In genomic region chr1:163994721-163995608, GRCm38 (mm10) we compare ENCODE assay signal across 8 mouse cellular contexts. TPM values are rescaled to one million over a fixed set of nuclear protein-coding genes. Genes with fewer than 3 reads are reported as not detected.
DNase-seq lines count a peak whose midpoint lies in the region; ATAC-seq and TF ChIP-seq lines count a peak whose summit lies in the region.

BC055324 (minus strand) TSS chr1:163994796.
Mettl18 (plus strand) TSS chr1:163994889.

- TF ChIP-seq CTCF in MEL (IDR thresholded peaks at IDR 0.05 in 2 of 3, conservative IDR thresholded peaks at IDR 0.05 in 1 of 3; ENCODE audit: control insufficient read depth in 1 of 3, insufficient read depth in 1 of 3, low read depth in 2 of 3, low read length in 3 of 3, poor library complexity in 1 of 3, severe bottlenecking in 1 of 3): no peak
- no peak for TF ChIP-seq CTCF in cerebellum, adult 2 months (IDR thresholded peaks at IDR 0.05; ENCODE audit: borderline replicate concordance, insufficient read depth, low read depth, low read length)
- peak; percentile 54 for TF ChIP-seq CTCF in forebrain, postnatal 0 days (IDR thresholded peaks at IDR 0.05; ENCODE audit: low read depth)

- H3K36me3 ChIP-seq in MEL (ENCODE audit: control insufficient read depth in 1 of 2, insufficient read depth in 2 of 2, low read length in 2 of 2): peaks cover 0 to 20% of the 10 kb centered on the region in 2 experiments; a peak in 2 of 4 replicates
- no peaks in the 10 kb centered on the region for H3K36me3 ChIP-seq in forebrain, postnatal 0 days (ENCODE audit: insufficient read depth)
- no peaks in the 10 kb centered on the region for H3K36me3 ChIP-seq in lung, embryonic 15.5 days

- peak within 1 kb of the TSS; percentile 84 to 90 for H3K4me3 ChIP-seq in MEL (ENCODE audit: control insufficient read depth in 1 of 2, insufficient read depth in 1 of 2, low read depth in 2 of 2, low read length in 2 of 2)
- peak within 1 kb of the TSS; percentile 97 for H3K4me3 ChIP-seq in cerebellum, adult 2 months (replicated peaks; ENCODE audit: insufficient read depth, low read depth, low read length)
- H3K4me3 ChIP-seq in forebrain, postnatal 0 days (ENCODE audit: low read depth, low read length): peak within 1 kb of the TSS; percentile 87
- peak within 1 kb of the TSS; percentile 72 for H3K4me3 ChIP-seq in lung, embryonic 15.5 days

- peak within 1 kb of the TSS; percentile 69 for H3K4me2 ChIP-seq in forebrain, postnatal 0 days (ENCODE audit: low read depth)
- peak within 1 kb of the TSS; percentile 59 for H3K4me2 ChIP-seq in lung, embryonic 15.5 days

- ATAC-seq in forebrain, postnatal 0 days: peak; percentile 99
- peak; percentile 97 for ATAC-seq in lung, embryonic 15.5 days (ENCODE audit: borderline replicate concordance, extremely low read depth, low FRiP score, low TSS enrichment)

- TF ChIP-seq POLR2A in MEL (IDR thresholded peaks at IDR 0.05; ENCODE audit: control insufficient read depth in 1 of 2, insufficient read depth in 1 of 2, low read depth in 1 of 2, low read length in 2 of 2, poor library complexity in 1 of 2): peak; percentile 36 to 83; a peak in 3 of 4 replicates
- TF ChIP-seq POLR2A in cerebellum, adult 2 months (IDR thresholded peaks at IDR 0.05; ENCODE audit: borderline replicate concordance, insufficient read depth, low read length): no peak; the same call in 1 of the 2 replicates

- no peaks in the 10 kb centered on the region for H3K27me3 ChIP-seq in MEL (ENCODE audit: control insufficient read depth in 1 of 2, insufficient read depth in 2 of 2, low read length in 2 of 2)
- no peaks in the 10 kb centered on the region for H3K27me3 ChIP-seq in cerebellum, adult 2 months (ENCODE audit: control insufficient read depth, insufficient read depth, low read length)
- H3K27me3 ChIP-seq in forebrain, postnatal 0 days (ENCODE audit: insufficient read depth, low read length): no peaks in the 10 kb centered on the region
- no peaks in the 10 kb centered on the region for H3K27me3 ChIP-seq in lung, embryonic 15.5 days

- DNase-seq in MEL (ENCODE audit: low read depth, low spot score): peak; percentile 96
- DNase-seq in cerebellum, adult 2 months: peak; percentile 88 to 93
- DNase-seq in forebrain, postnatal 0 days: peak; percentile 96
- DNase-seq in heart, postnatal 4 days: peak; percentile 92
- DNase-seq in layer of hippocampus, adult 8-10 months (ENCODE audit: low spot score in 2 of 2): peak; percentile 81 to 87
- DNase-seq in ovary, adult 18-20 months (ENCODE audit: low spot score): peak; percentile 76
- DNase-seq in thymus, postnatal 0 days (ENCODE audit: low spot score): peak; percentile 92

- no peaks in the 10 kb centered on the region for H3K9me3 ChIP-seq in MEL (replicated peaks; ENCODE audit: insufficient read depth, low read length)
- H3K9me3 ChIP-seq in forebrain, postnatal 0 days (ENCODE audit: low read length): no peaks in the 10 kb centered on the region
- H3K9me3 ChIP-seq in lung, embryonic 15.5 days: no peaks in the 10 kb centered on the region

- peaks cover 14% of the 10 kb centered on the region for H3K79me2 ChIP-seq in MEL (ENCODE audit: control insufficient read depth, insufficient read depth, low read length, poor library complexity)

- no peak for TF ChIP-seq RAD21 in MEL (IDR thresholded peaks at IDR 0.05; ENCODE audit: low read depth, low read length)

- peak within 1 kb of the TSS; percentile 77 for H3K27ac ChIP-seq in MEL (ENCODE audit: control insufficient read depth, low read depth, low read length)
- peak within 1 kb of the TSS; percentile 65; the same call in 1 of the 2 replicates for H3K27ac ChIP-seq in cerebellum, adult 2 months (ENCODE audit: insufficient read depth, low read length)
- peak within 1 kb of the TSS; percentile 82 for H3K27ac ChIP-seq in forebrain, postnatal 0 days (ENCODE audit: low read depth, low read length)
- peak within 1 kb of the TSS; percentile 65 for H3K27ac ChIP-seq in lung, embryonic 15.5 days

- H3K9ac ChIP-seq in MEL (ENCODE audit: control insufficient read depth, low read depth, low read length, poor library complexity, severe bottlenecking): peak within 1 kb of the TSS; percentile 86
- peak within 1 kb of the TSS; percentile 65 for H3K9ac ChIP-seq in forebrain, postnatal 0 days
- peak within 1 kb of the TSS; percentile 73 for H3K9ac ChIP-seq in lung, embryonic 15.5 days

- 1% methylated on average over 43 of the region's 43 CpGs for WGBS in cerebellum, adult 2 months
- WGBS in forebrain, postnatal 0 days: 2% methylated on average over 43 of the region's 43 CpGs
- WGBS in lung, embryonic 15.5 days: 2% methylated on average over 43 of the region's 43 CpGs

- H3K4me1 ChIP-seq in MEL (ENCODE audit: control insufficient read depth in 1 of 2, insufficient read depth in 2 of 2, low read length in 2 of 2): peaks cover 5 to 12% of the 10 kb centered on the region in 2 experiments; a peak in 3 of 4 replicates
- H3K4me1 ChIP-seq in cerebellum, adult 2 months (ENCODE audit: control insufficient read depth, insufficient read depth, low read length): no peaks in the 10 kb centered on the region
- H3K4me1 ChIP-seq in forebrain, postnatal 0 days (ENCODE audit: insufficient read depth): no peaks in the 10 kb centered on the region; the same call in 1 of the 2 replicates
- H3K4me1 ChIP-seq in lung, embryonic 15.5 days: peaks cover 7% of the 10 kb centered on the region

- TF ChIP-seq EP300 in MEL (IDR thresholded peaks at IDR 0.05; ENCODE audit: low read depth in 1 of 2, low read length in 2 of 2): peak in 1 of 2 experiments; percentile 41; a peak in 1 of 4 replicates

TF ChIP-seq in MEL, 35 proteins besides CTCF, POLR2A, EP300 and RAD21 (continues in another document):
- TF ChIP-seq TAL1 (IDR thresholded peaks at IDR 0.05; ENCODE audit: low read length): no peak
- no peak for TF ChIP-seq ZC3H11A (IDR thresholded peaks at IDR 0.05; ENCODE audit: low read depth, low read length)
- no peak for TF ChIP-seq CHD1 (IDR thresholded peaks at IDR 0.05; ENCODE audit: low read depth, low read length)
- TF ChIP-seq SIN3A (IDR thresholded peaks at IDR 0.05; ENCODE audit: low read length): peak; percentile 85
- no peak for TF ChIP-seq MYB (IDR thresholded peaks at IDR 0.05; ENCODE audit: low read depth, low read length)
- TF ChIP-seq UBTF (IDR thresholded peaks at IDR 0.05; ENCODE audit: borderline replicate concordance, insufficient read depth, low read depth, low read length): no peak
- TF ChIP-seq USF2 (IDR thresholded peaks at IDR 0.05; ENCODE audit: borderline replicate concordance in 1 of 2, insufficient read depth in 1 of 2, low read depth in 1 of 2, low read length in 2 of 2): no peak
- no peak for TF ChIP-seq GATA1 (IDR thresholded peaks at IDR 0.05; ENCODE audit: low read depth, low read length)
- TF ChIP-seq MYC (IDR thresholded peaks at IDR 0.05; ENCODE audit: low read depth, low read length): no peak
- TF ChIP-seq HCFC1 (IDR thresholded peaks at IDR 0.05; ENCODE audit: low read depth, low read length): peak; percentile 94
- no peak for TF ChIP-seq SMC3 (IDR thresholded peaks at IDR 0.05; ENCODE audit: low read depth, low read length)
- TF ChIP-seq MAZ (IDR thresholded peaks at IDR 0.05; ENCODE audit: low read depth, low read length): peak; percentile 76; the same call in 1 of the 2 replicates
- 0 out of 2 replicates have a peak, but pooled peaks have one; percentile 51 for TF ChIP-seq POLR2AphosphoS2 (IDR thresholded peaks at IDR 0.05; ENCODE audit: low read length)
- no peak for TF ChIP-seq RCOR1 (IDR thresholded peaks at IDR 0.05; ENCODE audit: low read depth, low read length)
- no peak; the same call in 1 of the 2 replicates for TF ChIP-seq E2F4 (IDR thresholded peaks at IDR 0.05; ENCODE audit: borderline replicate concordance, low read depth, low read length)
- TF ChIP-seq CHD2 (IDR thresholded peaks at IDR 0.05; ENCODE audit: low read length): no peak
- peak; percentile 71 for TF ChIP-seq ELF1 (IDR thresholded peaks at IDR 0.05; ENCODE audit: low read depth, low read length)
- TF ChIP-seq GABPA (IDR thresholded peaks at IDR 0.05; ENCODE audit: low read depth, low read length): peak; percentile 80; the same call in 1 of the 2 replicates
- 0 out of 2 replicates have a peak, but pooled peaks have one; percentile 50 for TF ChIP-seq ETS1 (IDR thresholded peaks at IDR 0.05; ENCODE audit: low read depth, low read length)
- peak; percentile 34; the same call in 1 of the 2 replicates for TF ChIP-seq NRF1 (IDR thresholded peaks at IDR 0.05; ENCODE audit: insufficient read depth, low read depth, low read length, poor library complexity, severe bottlenecking)
- TF ChIP-seq NELFE (IDR thresholded peaks at IDR 0.05; ENCODE audit: low read depth, low read length): peak; percentile 89
- peak; percentile 73; the same call in 1 of the 2 replicates for TF ChIP-seq ZMIZ1 (IDR thresholded peaks at IDR 0.05; ENCODE audit: low read depth, low read length)

RNA-seq across cellular contexts. Expression of gene BC055324, which starts in this region (rescaled TPM):
- 19.2 and 21.5 TPM in 2 replicates for total RNA-seq in MEL (2012; rRNA removed)
- polyA plus RNA-seq in MEL (2012; ENCODE audit: insufficient read depth in 1 of 2, insufficient read length in 2 of 2, low read depth in 1 of 2, low replicate concordance in 2 of 2, missing spikeins in 1 of 2): 10 to 100 TPM in 1 of 2 experiments, not detected in 1; 21.4 TPM
- 1.2 and 1.8 TPM in 2 replicates for polyA plus RNA-seq in cerebellum, adult 2 months (2012; rRNA removed)
- total RNA-seq in forebrain, postnatal 0 days (2014; rRNA removed): 4.9 and 5.0 TPM in 2 replicates
- polyA plus RNA-seq in forebrain, postnatal 0 days (2015; fragmentation: Nextera tagmentation; extraction: Ambion mirVana): 1.6 and 1.7 TPM in 2 replicates
- 1 to 10 TPM; 6.2 to 6.7 TPM for total RNA-seq in heart, postnatal 4 days (2021)
- 1 to 10 TPM in 3 of 4 experiments, under 1 TPM in 1; 0.61 to 2.7 (median 1.0) TPM for total RNA-seq in layer of hippocampus, adult 8-10 months (2022)
- polyA plus RNA-seq in lung, embryonic 15.5 days (2015; fragmentation: Nextera tagmentation; extraction: Ambion mirVana): 27.2 and 28.5 TPM in 2 replicates
- polyA plus RNA-seq in thymus, postnatal 0 days (2015; fragmentation: Nextera tagmentation; extraction: Ambion mirVana): 14.8 and 17.2 TPM in 2 replicates

RNA-seq across cellular contexts. Expression of gene Mettl18, which starts in this region (rescaled TPM):
- 6.9 and 7.1 TPM in 2 replicates for total RNA-seq in MEL (2012; rRNA removed)
- polyA plus RNA-seq in MEL (2012; ENCODE audit: insufficient read depth in 1 of 2, insufficient read length in 2 of 2, low read depth in 1 of 2, low replicate concordance in 2 of 2, missing spikeins in 1 of 2): 1 to 10 TPM in 1 of 2 experiments, not detected in 1; 5.8 TPM
- polyA plus RNA-seq in cerebellum, adult 2 months (2012; rRNA removed): 4.0 and 4.2 TPM in 2 replicates
- total RNA-seq in forebrain, postnatal 0 days (2014; rRNA removed): 4.9 and 9.5 TPM in 2 replicates
- 6.4 and 6.8 TPM in 2 replicates for polyA plus RNA-seq in forebrain, postnatal 0 days (2015; fragmentation: Nextera tagmentation; extraction: Ambion mirVana)
- total RNA-seq in heart, postnatal 4 days (2021): 1 to 10 TPM; 3.2 to 3.9 TPM
- 1 to 10 TPM; 5.2 to 8.6 (median 6.7) TPM for total RNA-seq in layer of hippocampus, adult 8-10 months (2022)
- polyA plus RNA-seq in lung, embryonic 15.5 days (2015; fragmentation: Nextera tagmentation; extraction: Ambion mirVana): 10.5 and 11.8 TPM in 2 replicates
- 16.0 and 17.3 TPM in 2 replicates for polyA plus RNA-seq in thymus, postnatal 0 days (2015; fragmentation: Nextera tagmentation; extraction: Ambion mirVana)

Comparison
In these comparisons a context has a peak if more than half of its experiments do, and no peak if none do; other contexts are left out.
1. Peak in every context shown above with its lines: DNase-seq, ATAC-seq, H3K4me3 ChIP-seq and H3K27ac ChIP-seq.